Mouse (Mus musculus): ENCODE data around the gene Vmn1r62. TPM values are rescaled to one million over a fixed set of nuclear protein-coding genes. Genes with fewer than 3 reads are reported as not detected.
"Not testable (repeated sequence)": the region's sequence is repeated elsewhere in the genome, so short reads cannot be mapped to it uniquely, and the experiment has no call there.

Gene Vmn1r62
- not detected in 2 replicates for total RNA-seq (2021)
- long read RNA-seq = 0 reads

- DNase-seq = not testable (repeated sequence)
Measured at GRCm38 (mm10) chr7:5673331-5673730, at the start of gene Vmn1r62. Gene Vmn1r62 (plus strand): TSS chr7:5673631.

Other genes with a start within 250 kb of the Vmn1r62 start
- not detected in 2 replicates for gene Vmn1r59, start 216.9 kb upstream of the Vmn1r62 start, total RNA-seq (2021)
- not detected in 2 replicates for gene Vmn2r28, start 179.7 kb upstream of the Vmn1r62 start, total RNA-seq (2021)
- gene Vmn1r60, start 126.3 kb upstream of the Vmn1r62 start, total RNA-seq (2021) = not detected in 2 replicates
- gene Vmn1r61, start 60.3 kb upstream of the Vmn1r62 start, total RNA-seq (2021) = not detected in 2 replicates
- gene Vmn1r63, start 131.8 kb downstream of the Vmn1r62 start, total RNA-seq (2021) = not detected in 2 replicates
- gene Vmn1r64, start 210.9 kb downstream of the Vmn1r62 start, total RNA-seq (2021) = not detected in 2 replicates